Comparison of ENCODE assay signal across 8 mouse cellular contexts in the genomic region with DNA sequence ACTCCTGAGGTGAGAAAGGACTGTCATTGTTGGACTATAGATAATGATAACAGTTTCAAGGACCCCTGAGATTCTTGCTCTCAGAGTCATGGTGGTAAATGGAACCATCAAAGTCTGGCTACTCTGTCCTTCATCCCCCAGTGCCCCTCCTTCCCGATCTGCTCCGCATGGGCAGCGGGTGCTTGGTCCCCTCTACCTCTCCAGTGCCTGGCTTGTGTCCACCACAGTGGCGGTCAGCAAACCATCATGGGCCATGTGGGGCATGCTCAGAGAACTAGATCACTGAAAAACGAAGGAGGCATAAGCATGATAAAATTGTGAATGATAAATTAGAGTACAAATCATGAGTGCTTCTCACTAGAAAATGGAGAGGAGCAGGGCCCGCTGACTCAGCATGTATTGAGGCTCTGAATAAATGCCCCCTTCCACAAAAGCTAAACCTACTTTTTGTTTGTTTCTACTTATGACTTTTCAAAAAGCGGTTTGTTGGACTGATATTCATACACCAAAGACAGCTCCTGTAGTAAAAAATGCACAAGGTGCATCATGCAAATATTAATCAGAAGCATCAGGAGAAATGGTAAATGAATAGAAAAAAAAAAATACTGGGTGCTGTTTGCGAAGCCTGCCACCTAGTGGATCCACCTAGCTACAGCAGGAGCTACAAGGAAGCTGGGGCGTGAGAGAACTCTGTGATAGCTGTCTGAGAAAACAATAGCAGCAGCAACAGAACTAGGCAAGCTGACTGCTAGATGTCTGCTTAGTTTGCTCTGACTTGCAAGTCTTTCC. TPM values are rescaled to one million over a fixed set of nuclear protein-coding genes. Genes with fewer than 3 reads are reported as not detected.
A peak's percentile ranks its signal among the peaks of the same experiment; 100 is the strongest.
DNase-seq lines count a peak whose midpoint lies in the region; ATAC-seq and TF ChIP-seq lines count a peak whose summit lies in the region.

No protein-coding gene starts in this region.

- peak overlapping the region; percentile 11 for H3K27ac ChIP-seq in bone marrow macrophage, adult 2 months (ENCODE audit: insufficient read depth, low read depth, low read length)
- 0 out of 2 replicates have a peak overlapping the region, but pooled peaks have one; percentile 5 for H3K27ac ChIP-seq in forebrain, embryonic 10.5 days
- H3K27ac ChIP-seq in kidney, postnatal 0 days: no peak overlapping the region
- H3K27ac ChIP-seq in liver, postnatal 0 days (ENCODE audit: low read depth): no peak overlapping the region

- H3K9ac ChIP-seq in kidney, postnatal 0 days (ENCODE audit: low read depth, low read length): no peak overlapping the region
- H3K9ac ChIP-seq in liver, postnatal 0 days (replicated peaks): no peak overlapping the region

- peak; percentile 16 for DNase-seq in cerebellum, adult 11 months
- peak; percentile 81 for DNase-seq in 416B (ENCODE audit: low read depth)
- DNase-seq in forebrain, embryonic 10.5 days (ENCODE audit: extremely low spot score, low spot score): peak; percentile 20
- peak; percentile 77 for DNase-seq in kidney, postnatal 0 days (ENCODE audit: low spot score)
- peak; percentile 46 for DNase-seq in liver, postnatal 0 days
- DNase-seq in right cerebral cortex, postnatal 14 days: peak; percentile 51

- WGBS in forebrain, embryonic 10.5 days: 71% methylated on average over 9 of the region's 9 CpGs
- 70% methylated on average over 9 of the region's 9 CpGs for WGBS in kidney, postnatal 0 days
- 69% methylated on average over 9 of the region's 9 CpGs for WGBS in liver, postnatal 0 days (ENCODE audit: insufficient replicate concordance)

- TF ChIP-seq EP300 in liver, postnatal 0 days (IDR thresholded peaks at IDR 0.05; ENCODE audit: low read depth): no peak

- H3K9me3 ChIP-seq in forebrain, embryonic 10.5 days: no peaks in the 10 kb centered on the region
- H3K9me3 ChIP-seq in kidney, postnatal 0 days (replicated peaks; ENCODE audit: low read length): no peaks in the 10 kb centered on the region
- H3K9me3 ChIP-seq in liver, postnatal 0 days (ENCODE audit: low read length): no peaks in the 10 kb centered on the region

- no peaks in the 10 kb centered on the region for H3K27me3 ChIP-seq in forebrain, embryonic 10.5 days (ENCODE audit: poor library complexity, severe bottlenecking)
- no peaks in the 10 kb centered on the region for H3K27me3 ChIP-seq in kidney, postnatal 0 days (ENCODE audit: insufficient read depth, low read length)
- no peaks in the 10 kb centered on the region for H3K27me3 ChIP-seq in liver, postnatal 0 days (ENCODE audit: insufficient read depth, low read length)

- no peak for TF ChIP-seq POLR2A in bone marrow macrophage, adult 2 months (IDR thresholded peaks at IDR 0.05; ENCODE audit: borderline replicate concordance, low read depth, low read length)

- no peak overlapping the region for H3K4me2 ChIP-seq in kidney, postnatal 0 days (ENCODE audit: low read length)
- H3K4me2 ChIP-seq in liver, postnatal 0 days (ENCODE audit: low read depth, low read length): no peak overlapping the region

- no peak overlapping the region for H3K4me3 ChIP-seq in bone marrow macrophage, adult 2 months (ENCODE audit: insufficient read depth, low read length)
- H3K4me3 ChIP-seq in forebrain, embryonic 10.5 days: no peak overlapping the region
- H3K4me3 ChIP-seq in kidney, postnatal 0 days (replicated peaks; ENCODE audit: low read depth, low read length): no peak overlapping the region
- no peak overlapping the region for H3K4me3 ChIP-seq in liver, postnatal 0 days (ENCODE audit: low read depth, low read length)

- H3K4me1 ChIP-seq in bone marrow macrophage, adult 2 months (ENCODE audit: control insufficient read depth, insufficient read depth, low read length): peaks cover 25% of the 10 kb centered on the region
- 0 out of 2 replicates have a peak, but pooled peaks cover 3% of the 10 kb centered on the region for H3K4me1 ChIP-seq in forebrain, embryonic 10.5 days
- no peaks in the 10 kb centered on the region for H3K4me1 ChIP-seq in kidney, postnatal 0 days (replicated peaks; ENCODE audit: insufficient read depth, low read length)
- no peaks in the 10 kb centered on the region for H3K4me1 ChIP-seq in liver, postnatal 0 days (ENCODE audit: insufficient read depth)

- TF ChIP-seq CTCF in bone marrow macrophage, adult 2 months (IDR thresholded peaks at IDR 0.05; ENCODE audit: low read depth, low read length): peak; percentile 80
- TF ChIP-seq CTCF in kidney, postnatal 0 days (IDR thresholded peaks at IDR 0.05; ENCODE audit: low read depth): peak; percentile 87
- TF ChIP-seq CTCF in liver, postnatal 0 days (IDR thresholded peaks at IDR 0.05; ENCODE audit: low read depth): peak; percentile 83

- no peak for ATAC-seq in cerebellum, adult (ENCODE audit: insufficient number of reproducible peaks, low FRiP score, low TSS enrichment)
- ATAC-seq in kidney, postnatal 0 days (replicated peaks; ENCODE audit: low FRiP score, low read depth): no peak
- no peak for ATAC-seq in liver, postnatal 0 days

- H3K36me3 ChIP-seq in forebrain, embryonic 10.5 days (replicated peaks): peaks cover 61% of the 10 kb centered on the region
- H3K36me3 ChIP-seq in kidney, postnatal 0 days (ENCODE audit: insufficient read depth, low read length): peaks cover 11% of the 10 kb centered on the region; the same call in 1 of the 2 replicates
- peaks cover 9% of the 10 kb centered on the region for H3K36me3 ChIP-seq in liver, postnatal 0 days (replicated peaks; ENCODE audit: insufficient read depth, low read length)

RNA-seq across cellular contexts. Expression of gene Cd180, which starts 51.3 kb away (rescaled TPM):
- polyA plus RNA-seq in bone marrow macrophage, adult 2 months (2012; ENCODE audit: insufficient read depth, insufficient read length, missing spikeins): 231 and 258 TPM in 2 replicates
- 0.06 and 0.07 TPM in 2 replicates for polyA plus RNA-seq in forebrain, embryonic 10.5 days (2016; fragmentation: Nextera tagmentation; extraction: Ambion mirVana)
- polyA plus RNA-seq in kidney, postnatal 0 days (2015; fragmentation: Nextera tagmentation; extraction: Ambion mirVana): 0.51 and 0.61 TPM in 2 replicates
- polyA plus RNA-seq in liver, postnatal 0 days (2015; fragmentation: Nextera tagmentation; extraction: Ambion mirVana): 1.1 and 1.6 TPM in 2 replicates

Comparison
In these comparisons a context has a peak if more than half of its experiments do, and no peak if none do; other contexts are left out.
1. DNase-seq: peak in every context shown above with its lines; median percentile 81 in 416B; 77 in kidney, postnatal 0 days; 51 in right cerebral cortex, postnatal 14 days; 46 in liver, postnatal 0 days; 20 in forebrain, embryonic 10.5 days; 16 in cerebellum, adult 11 months.
2. H3K27ac ChIP-seq: peak in bone marrow macrophage, adult 2 months (single experiment) and forebrain, embryonic 10.5 days (single experiment); none in kidney, postnatal 0 days (single experiment) and liver, postnatal 0 days (single experiment).
3. RNA of gene Cd180, which starts 51.3 kb away (polyA plus RNA-seq): 231 to 258 TPM in bone marrow macrophage, adult 2 months; 1.1 to 1.6 TPM in liver, postnatal 0 days, 0.51 to 0.61 TPM in kidney, postnatal 0 days and 0.06 to 0.07 TPM in forebrain, embryonic 10.5 days; every median in the first group is over 10 times any median in the second.
4. Peak in every context shown above with its lines, with median percentiles within 50 percentile points of each other: CTCF ChIP-seq.